Mouse (Mus musculus) liver, adult 2 months (tissue): ENCODE measurements at regions not wholly inside any gene's neighbourhood (a gene's known extent, or its start where the extent isn't known, plus 50 kb on each side); places are given as distances from the start of the nearest gene placed in this dataset.

Source experiments
- DNase-seq: peaks from one replicate; pipeline ENCODE4 v3.0.0-alpha.2; 2011; ENCODE audit warnings: low read depth, low spot score; ENCODE audit errors: extremely low read depth
- H3K27ac ChIP-seq: fragments of 200-500 bp; replicated peaks from 2 replicates; pipeline ENCODE4 v1.5.1; 2012; ENCODE audit warnings: low read depth, mild to moderate bottlenecking, control low read depth, inconsistent platforms, low read length; ENCODE audit not compliant: insufficient read depth
- H3K27me3 ChIP-seq: fragments of 200-500 bp; 2 replicates; pipeline ENCODE4 v1.6.1; 2012; ENCODE audit warnings: mild to moderate bottlenecking, moderate library complexity, low read length, inconsistent platforms; ENCODE audit not compliant: control insufficient read depth, insufficient read depth
- H3K36me3 ChIP-seq: fragments of 200-500 bp; 2 replicates; pipeline ENCODE4 v1.6.1; 2012; ENCODE audit warnings: low read length, inconsistent platforms; ENCODE audit not compliant: control insufficient read depth, insufficient read depth
- H3K4me1 ChIP-seq: fragments of 200-500 bp; 2 replicates; pipeline ENCODE4 v1.6.1; 2011; ENCODE audit warnings: low read length; ENCODE audit not compliant: control insufficient read depth, insufficient read depth
- H3K4me3 ChIP-seq: fragments of 200-500 bp; 2 replicates; pipeline ENCODE4 v1.5.1; 2011; ENCODE audit warnings: low read depth, mild to moderate bottlenecking, control low read depth, low read length, moderate library complexity; ENCODE audit not compliant: insufficient read depth
- H3K79me2 ChIP-seq: fragments of 200-500 bp; 2 replicates; pipeline ENCODE4 v1.6.1; 2012; ENCODE audit warnings: inconsistent platforms, mild to moderate bottlenecking, low read length, moderate library complexity; ENCODE audit not compliant: control insufficient read depth, insufficient read depth
- H3K9ac ChIP-seq: fragments of 200-500 bp; 2 replicates; pipeline ENCODE4 v1.6.1; 2012; ENCODE audit warnings: low read depth, mild to moderate bottlenecking, control low read depth, inconsistent platforms, low read length
- POLR2A ChIP-seq: fragments of 200-500 bp; IDR thresholded peaks from 2 replicates; pipeline ENCODE4 v1.6.1; 2011; ENCODE audit warnings: low read length, control low read depth; ENCODE audit not compliant: insufficient read depth; ENCODE audit errors: extremely low read depth
- WGBS: fragments of 180-500 bp; shearing (Covaris S2); methylation state at CpG from one replicate; pipeline ENCODE4 v1.1.7; 2018; 5-methylcytosine and 5-hydroxymethylcytosine counted together

DNA sequence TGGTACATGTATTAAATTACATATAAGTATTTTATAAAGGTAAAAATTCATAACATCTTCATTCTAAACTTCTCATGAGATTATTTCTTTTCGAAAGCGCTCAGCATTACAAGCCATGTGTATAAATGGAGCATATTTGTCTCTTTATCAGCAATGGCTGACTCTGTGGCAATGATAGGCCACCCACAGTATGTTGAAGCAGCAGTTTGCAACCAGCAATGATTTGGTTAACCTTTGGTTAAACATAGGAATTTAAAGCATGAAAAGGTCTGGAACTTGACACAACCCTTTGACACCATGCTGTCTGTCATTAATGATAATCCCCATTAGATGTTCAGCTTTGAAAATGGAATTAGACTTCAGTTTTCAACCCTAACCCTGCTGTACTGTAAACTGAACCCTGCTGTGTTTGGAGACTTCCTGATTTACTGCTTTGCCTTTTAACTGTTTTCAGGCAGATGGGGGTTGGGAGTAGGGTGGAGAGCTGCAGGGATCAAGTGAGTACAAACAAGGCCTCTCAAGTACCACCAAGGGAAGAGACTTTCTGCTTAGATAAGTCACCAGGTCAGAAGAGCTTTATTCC, 2238.6 kb downstream of the 9330182O14Rik start:
- no peak for TF ChIP-seq POLR2A
- DNase-seq: peak; percentile 5
- H3K9ac ChIP-seq: no peak overlapping the region
- H3K79me2 ChIP-seq: no peaks in the 10 kb centered on the region
- H3K36me3 ChIP-seq: no peaks in the 10 kb centered on the region
- WGBS: 78% methylated on average over 2 of the region's 2 CpGs
- H3K4me3 ChIP-seq: no peak overlapping the region
- no peaks in the 10 kb centered on the region for H3K4me1 ChIP-seq
- no peak overlapping the region for H3K27ac ChIP-seq
- no peaks in the 10 kb centered on the region for H3K27me3 ChIP-seq
